Mouse (Mus musculus): ENCODE measurements around the gene Grik1. TPM values are rescaled to one million over a fixed set of nuclear protein-coding genes. Genes with fewer than 3 reads are reported as not detected.

Grik1 gene
- not detected for polyA plus RNA-seq (2015; fragmentation: Illumina TruSeq; extraction: RNeasy Lipid Tissue Mini Kit (QIAGEN cat#74804); ENCODE audit: insufficient read depth, low replicate concordance)

GRCm38 (mm10) chr16:88290132-88290772 is at the start of gene Grik1:
Gene Grik1 (minus strand): TSS chr16:88290265.

Other genes with a start within 250 kb of the Grik1 start
- not detected for gene Cldn17, start 216.7 kb upstream of the Grik1 start, polyA plus RNA-seq (2015; fragmentation: Illumina TruSeq; extraction: RNeasy Lipid Tissue Mini Kit (QIAGEN cat#74804); ENCODE audit: insufficient read depth, low replicate concordance)

Measured in spleen, adult 10 weeks (tissue).